Mouse (Mus musculus): ENCODE data around the gene Rnf4. TPM values are rescaled to one million over a fixed set of nuclear protein-coding genes. Genes with fewer than 3 reads are reported as not detected.

Rnf4 gene
- polyA plus RNA-seq, 1 experiment: 88.2 TPM

GRCm38 (mm10) chr5:34334081-34334480 lies 2.0 kb upstream of the Rnf4 start:
- Histone ChIP-seq H3K4me1 (ENCODE audit: control insufficient read depth, insufficient read depth, low read length) (peaks cover 3% of the 10 kb centered on the region; the same call in 1 of the 2 replicates), H3K4me3 (ENCODE audit: insufficient read depth, low read length) (no peak overlapping the region), H3K27ac (ENCODE audit: insufficient read depth, low read length) (no peak overlapping the region)
- no peak for TF ChIP-seq CTCF (IDR thresholded peaks at IDR 0.05; ENCODE audit: extremely low read depth, insufficient read depth, low read length)
- no peak for TF ChIP-seq POLR2A (IDR thresholded peaks at IDR 0.05; ENCODE audit: extremely low read depth, insufficient read depth, low read length)

GRCm38 (mm10) chr5:34335539-34336096 lies 471 bp upstream of the Rnf4 start:
- H3K4me1 ChIP-seq (ENCODE audit: control insufficient read depth, insufficient read depth, low read length): peaks cover 3% of the 10 kb centered on the region; the same call in 1 of the 2 replicates
- H3K27ac ChIP-seq (ENCODE audit: insufficient read depth, low read length): peak overlapping the region; percentile 76
- TF ChIP-seq POLR2A (IDR thresholded peaks at IDR 0.05; ENCODE audit: extremely low read depth, insufficient read depth, low read length) (no peak), CTCF (IDR thresholded peaks at IDR 0.05; ENCODE audit: extremely low read depth, insufficient read depth, low read length) (no peak)
- peak overlapping the region; percentile 82 for H3K4me3 ChIP-seq (ENCODE audit: insufficient read depth, low read length)

- TF ChIP-seq CTCF (IDR thresholded peaks at IDR 0.05; ENCODE audit: extremely low read depth, insufficient read depth, low read length) (no peak), POLR2A (IDR thresholded peaks at IDR 0.05; ENCODE audit: extremely low read depth, insufficient read depth, low read length) (no peak)
- peaks cover 3% of the 10 kb centered on the region; the same call in 1 of the 2 replicates for H3K4me1 ChIP-seq (ENCODE audit: control insufficient read depth, insufficient read depth, low read length)
- peak overlapping the region; percentile 82 for H3K4me3 ChIP-seq (ENCODE audit: insufficient read depth, low read length)
- peak overlapping the region; percentile 61; the same call in 1 of the 2 replicates for H3K27ac ChIP-seq (ENCODE audit: insufficient read depth, low read length)
Measured at GRCm38 (mm10) chr5:34336775-34337450, 824 bp downstream of the Rnf4 start.

DNA sequence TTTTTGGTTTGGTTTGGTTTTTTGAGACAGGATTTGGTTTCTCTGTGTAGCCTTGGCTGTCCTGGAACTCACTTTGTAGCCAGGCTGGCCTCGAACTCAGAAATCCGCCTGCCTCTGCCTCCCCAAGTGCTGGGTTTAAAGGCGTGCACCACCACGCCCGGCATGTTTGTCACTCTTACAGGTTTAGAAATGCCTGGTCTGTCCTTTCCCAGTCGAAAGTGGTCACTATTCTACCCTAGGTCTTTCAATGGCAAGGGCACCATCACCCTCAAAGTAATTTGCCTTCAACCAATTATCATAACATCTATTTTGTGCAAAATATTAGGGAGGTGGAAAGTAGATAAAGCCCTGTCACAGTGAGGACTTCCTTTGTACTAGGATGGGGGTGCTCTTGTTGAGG lies 4.2 kb downstream of the Rnf4 start:
- Histone ChIP-seq H3K4me1 (ENCODE audit: control insufficient read depth, insufficient read depth, low read length) (peaks cover 3% of the 10 kb centered on the region; the same call in 1 of the 2 replicates), H3K27ac (ENCODE audit: insufficient read depth, low read length) (no peak overlapping the region), H3K4me3 (ENCODE audit: insufficient read depth, low read length) (no peak overlapping the region)
- TF ChIP-seq POLR2A (IDR thresholded peaks at IDR 0.05; ENCODE audit: extremely low read depth, insufficient read depth, low read length): no peak
- TF ChIP-seq CTCF (IDR thresholded peaks at IDR 0.05; ENCODE audit: extremely low read depth, insufficient read depth, low read length): no peak

DNA sequence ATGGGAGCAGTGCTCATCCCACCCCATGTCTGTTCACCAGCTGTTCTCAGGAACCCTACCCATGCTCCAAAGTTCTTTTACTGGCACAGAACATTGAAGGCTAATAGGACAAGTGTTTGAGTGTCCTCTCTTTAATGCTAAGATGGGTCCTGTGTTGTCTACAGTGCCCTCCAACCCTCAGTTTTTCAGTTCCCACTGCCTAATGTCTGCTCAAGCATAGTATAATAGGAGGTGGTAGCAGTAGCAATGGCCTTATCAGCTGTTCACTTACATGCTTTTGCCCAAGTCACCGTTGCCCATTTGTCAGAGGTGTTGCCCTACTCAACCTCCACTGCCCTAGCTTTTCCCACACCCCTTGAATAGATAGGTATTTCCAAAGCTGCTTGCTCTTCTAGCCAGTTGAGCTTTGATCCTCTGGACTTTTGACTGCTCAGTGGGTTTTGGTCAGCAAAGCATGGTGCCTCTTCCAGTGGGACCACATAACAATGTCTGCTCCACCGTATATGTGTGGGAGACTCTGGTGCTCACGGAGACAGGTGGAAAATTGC lies 16.1 kb downstream of the Rnf4 start:
- H3K4me1 ChIP-seq (ENCODE audit: control insufficient read depth, insufficient read depth, low read length): no peaks in the 10 kb centered on the region
- no peak for TF ChIP-seq POLR2A (IDR thresholded peaks at IDR 0.05; ENCODE audit: extremely low read depth, insufficient read depth, low read length)
- TF ChIP-seq CTCF (IDR thresholded peaks at IDR 0.05; ENCODE audit: extremely low read depth, insufficient read depth, low read length): no peak
- no peak overlapping the region for H3K4me3 ChIP-seq (ENCODE audit: insufficient read depth, low read length)
- no peak overlapping the region for H3K27ac ChIP-seq (ENCODE audit: insufficient read depth, low read length)

DNA sequence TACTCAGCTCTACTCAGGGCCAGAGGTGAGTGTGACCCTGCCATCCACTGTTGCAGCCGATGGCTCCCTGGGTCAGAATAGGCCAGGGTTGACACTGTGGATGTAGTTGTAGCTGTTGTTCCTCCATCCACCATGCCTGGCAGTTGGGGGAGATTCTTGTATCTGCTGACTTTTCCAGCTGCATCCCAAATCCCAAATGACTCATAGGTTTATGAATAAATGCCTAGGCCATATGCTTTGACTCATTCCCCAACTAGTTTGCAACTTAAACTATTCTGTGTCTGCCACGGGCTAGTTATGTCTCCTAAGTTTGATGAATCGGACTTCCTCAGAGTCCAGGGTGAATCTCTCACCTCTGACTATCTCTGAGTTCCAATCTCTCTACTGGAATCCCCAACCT lies 24.2 kb downstream of the Rnf4 start:
- no peak overlapping the region for H3K4me3 ChIP-seq (ENCODE audit: insufficient read depth, low read length)
- TF ChIP-seq CTCF (IDR thresholded peaks at IDR 0.05; ENCODE audit: extremely low read depth, insufficient read depth, low read length) (no peak), POLR2A (IDR thresholded peaks at IDR 0.05; ENCODE audit: extremely low read depth, insufficient read depth, low read length) (no peak)
- no peaks in the 10 kb centered on the region for H3K4me1 ChIP-seq (ENCODE audit: control insufficient read depth, insufficient read depth, low read length)
- H3K27ac ChIP-seq (ENCODE audit: insufficient read depth, low read length): no peak overlapping the region

- Histone ChIP-seq H3K4me3 (ENCODE audit: insufficient read depth, low read length) (no peak overlapping the region), H3K4me1 (ENCODE audit: control insufficient read depth, insufficient read depth, low read length) (no peaks in the 10 kb centered on the region), H3K27ac (ENCODE audit: insufficient read depth, low read length) (no peak overlapping the region)
- TF ChIP-seq POLR2A (IDR thresholded peaks at IDR 0.05; ENCODE audit: extremely low read depth, insufficient read depth, low read length) (no peak), CTCF (IDR thresholded peaks at IDR 0.05; ENCODE audit: extremely low read depth, insufficient read depth, low read length) (no peak)
Measured at GRCm38 (mm10) chr5:34363115-34363514, 27.0 kb downstream of the Rnf4 start.

DNA sequence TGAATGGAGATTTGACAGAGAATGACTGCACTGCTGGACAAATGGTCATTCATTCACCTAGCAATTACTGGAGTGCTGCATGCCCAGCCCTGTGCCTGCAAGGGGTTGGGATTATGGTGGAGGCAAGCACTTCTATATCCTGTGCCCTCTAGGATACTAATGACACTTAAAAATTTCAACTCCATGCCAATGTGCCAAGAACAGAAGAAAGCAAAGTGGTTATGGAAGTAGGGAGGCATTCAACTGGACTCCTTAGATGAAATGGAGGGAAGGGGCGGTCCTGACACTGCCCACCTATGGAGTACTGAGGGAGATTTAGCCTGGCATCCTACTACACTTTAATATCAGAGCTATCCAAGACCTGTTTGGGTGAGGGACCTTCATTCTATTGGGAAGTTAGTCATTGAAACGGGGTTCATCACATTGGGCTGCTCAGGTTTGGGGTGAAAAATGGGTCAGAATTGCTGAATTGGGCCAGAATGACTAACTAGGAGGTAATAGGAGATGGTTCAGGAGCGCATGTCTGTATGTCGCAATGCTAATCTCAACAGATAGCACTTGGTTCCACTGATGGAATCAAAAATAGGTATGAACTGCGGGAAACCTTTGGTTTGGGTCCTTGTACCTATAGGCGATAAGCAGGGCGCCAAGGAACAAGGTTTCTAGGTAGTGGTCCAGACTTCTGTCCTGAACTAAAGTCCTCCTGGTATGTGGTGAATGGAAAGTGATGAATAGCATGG lies 32.6 kb downstream of the Rnf4 start:
- peaks cover 5% of the 10 kb centered on the region for H3K4me1 ChIP-seq (ENCODE audit: control insufficient read depth, insufficient read depth, low read length)
- peak overlapping the region; percentile 44 for H3K27ac ChIP-seq (ENCODE audit: insufficient read depth, low read length)
- peak overlapping the region; percentile 57 for H3K4me3 ChIP-seq (ENCODE audit: insufficient read depth, low read length)
- TF ChIP-seq POLR2A (IDR thresholded peaks at IDR 0.05; ENCODE audit: extremely low read depth, insufficient read depth, low read length): no peak
- TF ChIP-seq CTCF (IDR thresholded peaks at IDR 0.05; ENCODE audit: extremely low read depth, insufficient read depth, low read length): no peak

DNA sequence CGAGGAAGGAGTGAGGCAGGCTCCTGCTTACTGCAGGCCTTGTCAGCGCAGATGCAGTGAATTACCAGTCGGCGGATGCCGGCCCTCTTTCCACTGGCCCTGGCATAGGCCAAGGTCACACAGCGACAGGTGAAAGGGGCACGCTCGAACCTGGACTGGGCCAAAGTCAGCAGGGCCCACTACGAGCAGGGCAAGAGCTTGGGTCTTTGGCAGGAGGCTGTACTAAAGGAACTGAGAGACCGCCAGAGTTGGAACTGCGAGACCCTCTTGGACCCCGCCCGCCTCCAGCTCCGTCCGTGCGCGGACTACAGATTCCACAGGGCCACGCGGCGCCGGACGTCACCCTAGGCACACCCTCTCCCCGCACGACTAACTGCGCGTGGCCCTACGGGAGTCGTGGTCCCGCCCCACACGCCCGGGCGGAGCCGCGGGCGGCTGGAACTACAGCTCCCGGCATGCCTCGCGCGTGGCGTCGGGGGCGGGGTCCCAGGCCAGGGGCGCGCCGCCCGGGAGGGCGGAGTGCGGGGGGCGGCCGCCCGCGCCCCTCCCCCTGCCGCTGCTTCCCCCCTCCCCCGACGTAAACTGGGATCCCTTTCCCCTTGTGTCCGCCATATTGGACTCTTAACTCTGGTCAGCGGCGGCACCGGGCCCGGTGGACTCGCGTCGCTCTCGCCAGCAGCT lies 33.4 kb downstream of the Rnf4 start, which contains the start of gene Fam193a:
Gene Fam193a (plus strand): TSS at position 593 of the 681 bp plus-strand sequence.
- Histone ChIP-seq H3K4me1 (ENCODE audit: control insufficient read depth, insufficient read depth, low read length) (peaks cover 5% of the 10 kb centered on the region), H3K4me3 (ENCODE audit: insufficient read depth, low read length) (peak within 1 kb of the TSS; percentile 57), H3K27ac (ENCODE audit: insufficient read depth, low read length) (peak within 1 kb of the TSS; percentile 44)
- TF ChIP-seq POLR2A (IDR thresholded peaks at IDR 0.05; ENCODE audit: extremely low read depth, insufficient read depth, low read length) (peak; percentile 85), CTCF (IDR thresholded peaks at IDR 0.05; ENCODE audit: extremely low read depth, insufficient read depth, low read length) (no peak)

Data from cortical plate, adult 2 months (tissue).